Mouse (Mus musculus) cerebellum, adult 11-12 months (tissue): ENCODE measurements at regions not wholly inside any gene's neighbourhood (a gene's known extent, or its start where the extent isn't known, plus 50 kb on each side); places are given as distances from the start of the nearest gene placed in this dataset.

ENCODE experiments used
- DNase-seq: peaks from one replicate; pipeline ENCODE4 v3.0.0; 2022

GRCm38 (mm10) chr7:111322901-111323300, 240.1 kb upstream of the Eif4g2 start:
- no peak for DNase-seq

DNA sequence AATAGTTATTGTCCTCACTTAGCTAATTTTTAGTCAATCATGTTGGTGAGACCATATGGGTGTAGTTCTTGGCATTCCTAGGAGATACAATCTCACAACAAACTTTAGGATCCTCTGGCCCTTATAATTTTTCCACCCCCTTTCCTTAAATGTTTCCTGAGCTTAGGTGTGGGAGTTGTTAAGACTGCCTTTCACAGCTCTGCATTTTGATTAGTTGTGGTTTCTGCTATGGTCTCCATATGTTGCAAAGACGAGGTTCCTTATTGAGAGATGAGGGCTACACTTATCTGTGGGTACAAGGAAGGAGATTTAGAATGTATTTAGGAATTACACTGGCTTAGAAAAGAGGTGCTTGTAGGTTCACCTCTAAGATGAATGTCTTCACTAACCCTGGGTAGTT, 237.1 kb upstream of the Eif4g2 start:
- DNase-seq, result no peak

DNA sequence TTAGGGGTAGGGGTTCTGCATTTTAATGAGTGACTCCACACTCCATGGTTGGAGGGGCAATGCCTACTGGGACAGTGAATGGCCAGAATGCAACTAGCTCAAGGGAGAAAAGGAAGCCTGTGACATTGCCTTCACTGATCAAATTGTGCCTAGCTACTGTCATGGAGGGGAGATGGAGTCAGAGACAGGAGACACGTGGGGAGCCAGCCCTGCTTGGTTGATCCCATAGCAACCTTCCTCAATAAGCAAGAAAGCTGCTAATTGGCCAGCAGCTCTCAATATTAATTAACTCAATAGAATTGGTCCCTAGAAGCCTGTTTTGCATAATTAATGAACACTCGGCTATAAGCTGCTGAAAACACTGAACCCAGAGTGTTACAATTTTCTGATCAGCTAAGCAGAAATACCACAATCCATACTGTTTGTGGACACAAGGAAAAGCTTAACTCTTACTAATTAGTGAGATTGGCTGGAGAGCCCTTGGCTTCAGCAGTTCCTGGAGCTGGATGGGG, 233.7 kb upstream of the Eif4g2 start:
- DNase-seq, result no peak

GRCm38 (mm10) chr7:111313921-111314320, 231.1 kb upstream of the Eif4g2 start:
- DNase-seq, result no peak

- no peak for DNase-seq
These were observed 222.4 kb upstream of the Eif4g2 start for GRCm38 (mm10) chr7:111305196-111305595.

DNA sequence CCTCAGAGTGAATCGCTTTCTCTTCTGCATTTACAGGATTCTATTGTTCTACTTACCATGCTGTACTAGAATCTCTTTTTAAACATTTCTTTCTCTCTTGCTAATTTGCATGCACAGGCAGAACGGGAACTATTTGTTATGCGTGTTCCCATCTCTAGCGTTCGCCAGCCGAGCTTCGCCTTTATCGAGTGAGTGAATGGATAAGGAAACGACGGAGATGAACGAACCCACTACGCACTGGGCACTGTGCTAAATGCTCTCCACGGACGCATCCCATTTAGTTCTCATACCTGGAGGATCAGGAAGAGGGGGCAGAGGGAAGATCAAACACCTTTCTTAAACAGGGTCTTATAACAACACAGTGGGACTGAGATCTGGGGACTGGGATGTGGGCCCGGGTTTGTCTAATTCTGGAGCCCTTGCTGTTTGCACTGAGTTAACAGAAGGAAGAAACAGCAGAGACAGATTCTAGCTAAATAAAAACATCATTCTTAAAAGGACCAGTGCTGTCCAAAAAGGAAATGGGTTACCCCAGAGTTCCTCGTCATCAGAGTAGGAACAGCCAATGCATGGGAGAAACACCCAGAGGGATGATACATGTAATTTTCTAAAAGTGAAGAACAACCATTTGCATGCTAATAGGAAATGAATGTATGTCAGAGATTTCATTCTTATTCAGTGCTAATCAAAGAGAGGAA, 219.1 kb upstream of the Eif4g2 start:
- no peak for DNase-seq

DNA sequence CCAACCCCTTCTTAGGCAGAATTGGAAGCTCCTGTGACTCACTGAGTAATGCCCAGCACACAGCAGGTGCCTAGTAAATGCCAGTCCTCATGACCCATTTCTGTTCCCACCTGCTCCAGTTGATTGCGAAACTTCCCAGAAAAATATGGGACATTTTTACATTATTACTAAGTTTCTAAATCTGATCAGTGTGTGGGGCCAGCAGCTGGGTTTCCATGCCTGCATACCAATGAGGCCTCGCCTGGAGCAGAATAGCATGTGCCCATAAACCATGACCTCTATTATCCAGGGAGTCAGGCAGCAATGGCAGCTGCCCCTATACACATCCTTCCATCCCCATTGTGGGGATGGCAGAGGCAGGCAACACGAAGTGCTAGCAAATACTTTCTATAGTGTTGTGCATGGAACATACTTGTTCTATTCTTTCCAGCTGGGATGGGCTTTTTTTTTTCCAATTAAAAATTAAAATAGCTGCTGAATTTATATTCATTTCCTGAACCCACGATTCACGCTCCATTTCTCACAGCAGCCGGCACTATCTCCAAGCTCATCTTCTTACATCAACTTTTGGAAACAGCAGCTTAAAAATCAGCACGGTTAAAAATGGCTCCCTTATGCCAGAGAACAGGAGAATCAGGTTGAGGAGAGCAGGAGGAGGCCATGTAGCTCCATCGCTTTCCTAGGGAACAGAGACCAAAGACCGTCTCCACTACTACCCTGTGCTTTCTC, 214.5 kb upstream of the Eif4g2 start:
- DNase-seq, result peak; percentile 10

GRCm38 (mm10) chr7:111283411-111283955, 200.7 kb upstream of the Eif4g2 start:
- DNase-seq, result no peak

GRCm38 (mm10) chr7:111282314-111282713, 199.5 kb upstream of the Eif4g2 start:
- DNase-seq, result no peak

- no peak for DNase-seq
These were observed 194.9 kb upstream of the Eif4g2 start for GRCm38 (mm10) chr7:111277703-111278102.

DNA sequence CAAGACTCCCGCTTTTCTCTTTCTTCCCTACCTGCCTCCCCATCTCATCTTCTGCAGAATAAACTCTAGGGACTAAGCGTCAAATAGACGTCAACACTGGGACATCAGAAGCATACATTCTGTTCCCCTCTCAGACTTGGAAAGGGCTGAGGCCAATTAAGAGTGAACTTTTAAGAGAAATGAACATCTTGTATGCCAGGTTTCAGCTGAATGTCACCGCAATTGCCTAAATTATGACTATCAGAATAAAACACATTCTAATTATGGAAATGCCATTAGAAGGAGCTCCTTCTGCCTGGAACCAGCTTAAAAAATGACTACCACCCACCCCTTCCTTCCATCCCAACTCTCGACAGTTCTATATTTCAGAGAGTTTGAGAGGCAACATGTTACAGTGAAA, 191.0 kb upstream of the Eif4g2 start:
- DNase-seq, result no peak

DNA sequence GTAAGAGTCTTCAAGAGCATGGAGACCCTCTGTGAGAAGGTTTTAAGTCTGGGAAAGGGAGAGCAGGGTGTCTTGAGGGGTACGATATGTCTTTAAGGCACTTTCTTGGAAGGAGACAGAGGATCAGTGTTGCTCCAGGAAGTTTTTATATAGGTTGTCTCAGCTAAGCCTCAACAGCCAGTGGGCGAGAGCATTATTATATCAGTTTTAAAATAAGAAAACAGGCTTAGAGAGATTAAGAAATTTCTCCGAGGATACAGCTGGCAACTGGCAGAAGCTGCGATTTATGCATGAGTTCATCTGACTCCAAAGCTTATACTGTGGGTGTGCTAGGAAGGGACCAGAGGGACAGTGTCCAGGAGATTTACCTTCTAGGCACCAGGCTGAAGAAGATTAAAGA, 188.0 kb upstream of the Eif4g2 start:
- no peak for DNase-seq

- no peak for DNase-seq
These were observed 185.4 kb upstream of the Eif4g2 start for GRCm38 (mm10) chr7:111268197-111268596.

DNA sequence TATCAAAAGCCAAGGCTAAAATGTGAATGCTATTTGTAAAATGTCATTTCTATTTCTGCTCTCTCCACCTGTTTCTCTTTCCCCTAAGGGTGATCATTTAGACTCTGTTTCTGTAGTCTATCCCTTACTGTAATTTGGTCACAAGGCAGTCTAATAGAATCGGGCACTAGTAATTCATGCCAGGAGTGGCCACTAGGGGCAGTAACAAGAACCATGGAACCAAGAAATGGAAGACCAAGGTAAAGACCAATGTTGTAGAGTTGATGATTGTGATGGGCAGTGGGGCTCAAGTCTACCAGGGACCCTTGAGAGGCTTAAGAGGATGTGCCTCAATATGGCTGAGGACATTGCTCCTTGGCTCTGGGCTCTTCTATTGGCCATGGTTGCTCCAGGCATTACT, 180.5 kb upstream of the Eif4g2 start:
- DNase-seq, result no peak

- DNase-seq, result no peak
These were observed 177.1 kb upstream of the Eif4g2 start for GRCm38 (mm10) chr7:111259630-111260574.

DNA sequence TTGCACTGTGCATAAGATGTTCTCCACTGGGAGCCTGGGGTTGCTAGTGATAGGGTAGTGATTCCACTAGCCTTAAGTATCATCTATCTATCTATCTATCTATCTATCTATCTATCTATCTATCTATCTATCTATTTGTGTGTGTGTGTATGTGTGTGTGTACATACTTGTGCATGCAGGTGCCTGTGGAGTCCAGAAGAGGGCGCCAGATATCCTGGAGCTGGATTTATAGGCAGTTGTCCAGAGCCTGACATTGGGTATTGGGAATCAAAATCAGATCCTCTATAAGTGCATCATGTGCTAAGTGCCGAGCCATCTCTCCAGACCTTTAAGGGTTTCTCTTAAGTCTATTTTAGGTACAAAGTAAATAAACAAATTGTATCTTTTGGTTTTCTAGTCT, 175.0 kb upstream of the Eif4g2 start:
- DNase-seq, result no peak

- DNase-seq, result no peak
These were observed 173.4 kb upstream of the Eif4g2 start for GRCm38 (mm10) chr7:111256199-111256598.

GRCm38 (mm10) chr7:111249606-111250005, 166.8 kb upstream of the Eif4g2 start:
- DNase-seq, result peak; percentile 37

DNA sequence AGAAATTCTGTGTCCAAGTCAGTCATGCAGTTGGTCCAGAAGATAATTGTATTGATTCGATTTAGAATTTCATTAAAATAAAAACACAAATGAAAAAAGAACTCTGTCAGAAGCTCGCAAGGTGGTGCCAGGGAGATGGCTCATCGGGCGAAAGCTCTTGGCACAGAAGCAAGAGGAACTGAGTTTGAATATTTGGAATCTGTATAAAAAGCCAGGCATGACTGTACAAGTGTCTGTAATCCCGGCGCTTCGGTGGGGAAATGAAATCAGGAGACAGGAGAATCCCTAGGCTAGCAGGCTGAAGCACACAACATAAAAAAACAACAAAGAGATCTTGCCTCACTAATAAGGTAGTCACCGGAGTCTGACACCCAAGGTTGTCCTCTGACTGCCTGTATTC, 162.7 kb upstream of the Eif4g2 start:
- DNase-seq, result no peak

GRCm38 (mm10) chr7:111245067-111245466, 162.2 kb upstream of the Eif4g2 start:
- DNase-seq, result no peak

DNA sequence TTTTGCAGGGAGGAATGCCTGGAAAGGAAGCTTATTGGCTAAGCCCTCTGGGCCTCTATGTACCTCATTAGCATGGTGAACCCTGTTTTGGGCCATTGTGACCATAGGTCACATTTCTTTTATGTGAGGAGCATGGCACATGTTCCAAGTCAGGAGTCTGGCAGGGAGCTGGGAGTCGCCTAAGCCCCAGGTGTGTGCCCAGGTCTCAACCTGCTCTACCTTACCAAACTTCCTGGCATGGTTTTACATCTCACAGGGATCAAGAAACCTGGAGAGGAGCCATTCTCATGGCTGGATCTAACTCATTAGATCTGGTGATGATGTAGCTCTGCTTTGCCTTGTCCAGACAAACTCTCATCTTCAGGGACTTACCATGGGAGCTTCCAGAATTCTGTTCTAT, 161.0 kb upstream of the Eif4g2 start:
- no peak for DNase-seq

GRCm38 (mm10) chr7:111242646-111243045, 159.8 kb upstream of the Eif4g2 start:
- no peak for DNase-seq

DNA sequence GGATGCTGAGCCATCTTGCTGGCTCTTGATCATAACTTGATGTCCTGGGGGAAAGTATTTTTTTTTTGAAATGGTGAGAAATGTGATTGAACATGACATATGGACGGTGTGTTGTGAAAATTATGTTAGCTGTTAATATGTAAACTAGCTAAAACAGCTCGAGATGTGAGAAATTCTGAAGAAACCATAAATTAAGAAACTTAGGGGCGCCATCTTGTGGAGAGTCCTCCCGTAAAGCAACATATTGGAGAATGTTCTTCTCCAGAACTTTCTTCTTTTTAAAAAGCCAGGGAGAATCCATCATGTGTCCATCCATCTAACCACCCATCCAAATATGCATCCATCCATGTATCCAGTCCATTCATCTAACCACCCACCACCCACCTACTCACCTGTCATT, 158.7 kb upstream of the Eif4g2 start:
- no peak for DNase-seq
